Mouse (Mus musculus): ENCODE data around the gene Gm21830.
"Not testable (repeated sequence)": the region's sequence is repeated elsewhere in the genome, so short reads cannot be mapped to it uniquely, and the experiment has no call there.

Gene Gm21830

DNA sequence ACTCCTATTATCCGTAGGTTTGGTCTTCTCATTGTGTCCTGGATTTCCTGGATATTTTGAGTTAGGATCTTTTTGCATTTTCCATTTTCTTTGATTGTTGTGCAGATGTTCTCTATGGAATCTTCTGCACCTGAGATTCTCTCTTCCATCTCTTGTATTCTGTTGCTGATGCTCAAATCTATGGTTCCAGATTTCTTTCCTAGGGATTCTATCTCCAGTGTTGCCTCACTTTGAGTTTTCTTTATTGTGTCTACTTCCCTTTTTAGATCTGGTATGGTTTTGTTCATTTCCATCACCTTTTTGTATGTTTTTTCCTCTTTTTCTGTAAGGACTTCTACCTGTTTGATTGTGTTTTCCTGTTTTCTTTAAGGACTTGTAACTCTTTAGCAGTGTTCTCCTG, at the start of gene Gm21830:
Gene Gm21830, plus strand, starts transcription at position 301 of the 400 bp plus-strand sequence.
- DNase-seq (ENCODE audit: low read depth, low spot score), result not testable (repeated sequence)

DNA sequence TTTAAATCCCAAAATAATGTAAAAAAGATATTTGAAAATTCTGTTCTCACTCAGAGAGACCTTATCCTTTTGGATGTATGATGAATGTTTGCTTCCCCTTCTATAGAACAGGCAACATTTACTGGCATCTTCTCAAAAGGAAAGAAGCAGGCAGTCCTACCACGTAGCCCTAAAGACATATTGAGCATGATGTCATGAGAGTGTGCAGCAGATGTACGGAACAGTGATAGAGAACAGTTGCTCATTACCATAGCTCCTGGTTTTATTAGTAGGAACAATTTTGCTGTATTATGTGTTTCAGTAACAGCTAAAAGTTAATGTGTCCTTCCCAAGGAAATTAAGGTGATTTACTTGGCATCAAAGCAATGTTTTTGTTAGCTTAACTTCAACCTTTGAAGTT, 49.0 kb upstream of the Gm21830 start:
- DNase-seq (ENCODE audit: low read depth, low spot score), result no peak

DNA sequence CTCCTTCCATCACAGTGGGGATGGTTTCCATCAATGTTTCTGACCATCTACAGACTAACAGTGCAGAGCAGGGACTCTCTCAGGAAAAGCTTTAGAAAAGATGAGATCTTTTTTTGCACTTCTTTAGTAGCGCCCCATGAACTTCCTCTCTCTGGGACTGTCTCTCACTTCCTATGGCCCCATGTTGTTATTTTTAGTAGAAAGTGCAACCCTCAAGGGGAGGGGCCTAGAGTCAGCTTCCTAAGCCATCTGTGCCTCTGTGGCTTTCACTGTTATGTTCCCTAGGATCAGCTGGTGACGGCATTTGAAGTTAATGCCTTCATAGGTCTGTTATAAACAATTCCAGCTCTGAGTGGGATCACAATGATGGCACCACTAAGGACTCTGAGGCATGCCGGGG, 35.0 kb upstream of the Gm21830 start:
- DNase-seq (ENCODE audit: low read depth, low spot score), result no peak

GRCm38 (mm10) chr2:67420853-67421252, 7.3 kb downstream of the Gm21830 start:
- DNase-seq (ENCODE audit: low read depth, low spot score), result no peak

- DNase-seq (ENCODE audit: low read depth, low spot score), result no peak
Measured at GRCm38 (mm10) chr2:67422799-67423198, 9.3 kb downstream of the Gm21830 start.

DNA sequence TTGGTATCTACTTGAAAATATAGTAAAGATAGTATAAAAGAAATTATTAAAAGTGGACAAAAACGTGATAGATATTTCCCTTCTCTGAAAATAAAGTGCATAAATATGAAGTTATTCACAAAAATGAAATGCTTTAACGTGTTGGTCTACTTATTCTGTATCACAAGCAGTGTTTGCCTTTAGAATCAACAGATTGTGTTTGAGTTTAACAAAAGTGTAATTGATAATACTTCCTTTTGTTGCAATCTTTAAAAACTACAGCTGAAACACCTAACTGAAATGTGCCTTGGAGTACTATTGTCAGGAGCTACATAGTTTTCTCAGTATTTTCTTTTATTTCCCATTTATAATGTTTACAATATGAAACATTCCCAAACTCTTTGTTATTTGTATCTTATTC, 19.6 kb downstream of the Gm21830 start, which contains the start of gene Gm26727:
Gene Gm26727, minus strand, starts transcription at position 101 of the 400 bp plus-strand sequence.
- DNase-seq (ENCODE audit: low read depth, low spot score), result no peak

GRCm38 (mm10) chr2:67438309-67438708, 24.8 kb downstream of the Gm21830 start:
- no peak for DNase-seq (ENCODE audit: low read depth, low spot score)

DNA sequence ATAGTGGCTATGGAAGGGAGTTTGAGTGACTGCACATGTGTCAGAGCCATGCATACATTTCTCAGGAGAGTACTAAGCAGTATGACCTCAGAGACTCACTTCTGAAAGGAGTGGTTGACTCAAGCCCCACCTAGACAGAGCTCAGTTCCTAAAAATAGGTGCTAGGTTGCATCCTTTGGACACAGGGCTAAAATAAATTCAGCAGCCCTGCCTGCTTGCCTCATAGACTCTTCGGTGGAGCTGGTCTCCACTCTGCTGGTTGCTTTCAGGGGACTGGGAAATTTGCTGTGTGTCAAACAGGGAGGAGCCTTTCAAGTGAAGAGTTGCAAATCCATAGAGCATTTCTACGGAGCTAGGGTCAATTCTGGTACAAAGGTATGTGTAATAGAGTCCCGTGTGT, 32.3 kb downstream of the Gm21830 start, which contains the start of gene Xirp2:
Gene Xirp2, plus strand, starts transcription at position 223 of the 400 bp plus-strand sequence.
- DNase-seq (ENCODE audit: low read depth, low spot score), result no peak

DNA sequence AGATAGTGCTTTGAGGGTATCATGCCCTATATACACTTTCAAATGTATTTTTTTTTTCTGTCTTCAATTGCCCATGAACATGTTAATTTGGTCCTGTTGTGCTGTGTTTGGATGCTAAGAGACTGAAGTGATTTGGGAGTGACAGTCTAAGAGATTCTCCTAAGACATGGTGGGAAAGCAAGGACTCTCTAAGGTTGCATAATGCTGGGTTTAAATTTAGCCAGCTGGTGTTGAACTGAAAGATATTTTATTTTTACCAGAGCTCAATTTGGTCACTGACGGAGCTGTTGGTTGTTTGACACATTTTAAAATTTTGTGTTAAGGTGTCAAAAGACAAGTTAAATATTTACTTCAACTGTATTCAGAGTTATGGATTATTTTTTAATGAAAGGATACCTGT, 33.2 kb downstream of the Gm21830 start:
- no peak for DNase-seq (ENCODE audit: low read depth, low spot score)

GRCm38 (mm10) chr2:67447206-67447605, 33.7 kb downstream of the Gm21830 start:
- DNase-seq (ENCODE audit: low read depth, low spot score), result no peak

- DNase-seq (ENCODE audit: low read depth, low spot score), result no peak
Measured at GRCm38 (mm10) chr2:67460857-67461256, 47.3 kb downstream of the Gm21830 start.

GRCm38 (mm10) chr2:67467036-67467435, 53.5 kb downstream of the Gm21830 start:
- DNase-seq (ENCODE audit: low read depth, low spot score), result no peak

DNA sequence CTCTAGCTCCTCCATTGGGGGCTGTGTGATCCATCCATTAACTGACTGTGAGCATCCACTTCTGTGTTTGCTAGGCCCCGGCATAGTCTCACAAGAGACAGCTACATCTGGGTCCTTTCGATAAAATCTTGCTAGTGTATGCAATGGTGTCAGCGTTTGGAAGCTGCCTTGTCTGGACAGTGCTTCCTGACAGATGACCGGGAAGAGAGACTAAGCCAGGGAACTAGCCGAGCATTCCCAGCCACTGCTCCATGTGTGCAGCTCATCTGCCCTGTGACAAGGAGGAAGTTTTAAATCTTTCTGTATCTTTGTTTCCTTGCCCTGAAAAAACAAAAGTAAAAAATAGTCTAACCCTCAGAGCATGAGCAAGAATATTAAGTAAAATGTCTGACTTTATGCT, 56.5 kb downstream of the Gm21830 start:
- not testable (repeated sequence) for DNase-seq (ENCODE audit: low read depth, low spot score)

- no peak for DNase-seq (ENCODE audit: low read depth, low spot score)
Measured at GRCm38 (mm10) chr2:67477753-67478152, 64.2 kb downstream of the Gm21830 start.

DNA sequence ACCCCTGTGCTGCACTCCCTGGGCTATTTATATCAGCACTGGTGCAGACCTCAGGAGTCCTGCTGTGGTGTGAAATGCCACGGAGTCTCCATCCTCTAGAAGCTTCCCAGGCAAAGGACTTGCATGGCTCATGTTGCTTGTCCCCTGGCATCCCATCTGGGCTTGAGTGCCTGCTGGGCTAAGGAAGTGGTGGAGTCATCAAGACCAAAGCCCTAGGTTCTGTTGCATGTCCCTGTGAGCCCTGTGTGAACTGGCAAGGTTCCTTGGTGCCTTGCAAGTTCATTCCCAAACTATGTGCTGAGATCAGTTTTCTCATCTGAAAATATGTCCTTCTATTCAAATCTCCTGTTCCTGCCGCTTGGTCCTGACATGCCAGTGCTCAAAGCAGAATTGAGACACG, 67.5 kb downstream of the Gm21830 start:
- no peak for DNase-seq (ENCODE audit: low read depth, low spot score)

Data from brain, embryonic 18.5 days (tissue).